Mouse (Mus musculus) midbrain, embryonic 15.5 days (tissue): ENCODE results near the gene Pds5b. TPM values are rescaled to one million over a fixed set of nuclear protein-coding genes. Genes with fewer than 3 reads are reported as not detected.
"Not testable (repeated sequence)": the region's sequence is repeated elsewhere in the genome, so short reads cannot be mapped to it uniquely, and the experiment has no call there.

Source experiments
- ATAC-seq: fragments of 200-750 bp; cut with Nextera tagmentation; replicated peaks from 2 replicates; pipeline ENCODE4 v1.8.0; 2017; ENCODE audit warnings: moderate TSS enrichment
- H3K27ac ChIP-seq: fragments of 300-500 bp; sonication (generic); 2 replicates; pipeline ENCODE4 v1.5.1; 2015; ENCODE audit warnings: mild to moderate bottlenecking, inconsistent platforms
- H3K27me3 ChIP-seq: fragments of 300-500 bp; sonication (generic); replicated peaks from 2 replicates; pipeline ENCODE4 v1.6.1; 2015; ENCODE audit warnings: inconsistent platforms
- H3K36me3 ChIP-seq: fragments of 300-500 bp; sonication (generic); replicated peaks from 2 replicates; pipeline ENCODE4 v1.6.1; 2015; ENCODE audit warnings: inconsistent platforms
- H3K4me1 ChIP-seq: fragments of 300-500 bp; sonication (generic); 2 replicates; pipeline ENCODE4 v1.6.1; 2015; ENCODE audit warnings: inconsistent platforms
- H3K4me2 ChIP-seq: fragments of 300-500 bp; sonication (generic); 2 replicates; pipeline ENCODE4 v1.6.1; 2015; ENCODE audit warnings: inconsistent platforms, mild to moderate bottlenecking, moderate library complexity
- H3K4me3 ChIP-seq: fragments of 300-500 bp; sonication (generic); 2 replicates; pipeline ENCODE4 v1.5.1; 2015; ENCODE audit warnings: mild to moderate bottlenecking, inconsistent platforms
- H3K9ac ChIP-seq: fragments of 300-500 bp; sonication (generic); 2 replicates; pipeline ENCODE4 v1.6.1; 2015; ENCODE audit warnings: mild to moderate bottlenecking, inconsistent platforms
- H3K9me3 ChIP-seq: fragments of 300-500 bp; sonication (generic); 2 replicates; pipeline ENCODE4 v1.6.1; 2016; ENCODE audit warnings: inconsistent platforms
- WGBS: fragments of 180-500 bp; shearing (Covaris S2); methylation state at CpG from one replicate; pipeline ENCODE4 v1.1.7; 2015; ENCODE audit warnings: mixed read lengths; 5-methylcytosine and 5-hydroxymethylcytosine counted together
- polyA plus RNA-seq: library from polyadenylated mRNA; unstranded; fragments of >200 nt; fragmentation: Nextera tagmentation; extraction: Ambion mirVana; gene quantifications from 2 replicates; pipeline ENCODE4 v1.2.1, GENCODE M21; 2015

The Pds5b gene
- polyA plus RNA-seq, 1 experiment from 2014 or later, result 32.5 TPM

DNA sequence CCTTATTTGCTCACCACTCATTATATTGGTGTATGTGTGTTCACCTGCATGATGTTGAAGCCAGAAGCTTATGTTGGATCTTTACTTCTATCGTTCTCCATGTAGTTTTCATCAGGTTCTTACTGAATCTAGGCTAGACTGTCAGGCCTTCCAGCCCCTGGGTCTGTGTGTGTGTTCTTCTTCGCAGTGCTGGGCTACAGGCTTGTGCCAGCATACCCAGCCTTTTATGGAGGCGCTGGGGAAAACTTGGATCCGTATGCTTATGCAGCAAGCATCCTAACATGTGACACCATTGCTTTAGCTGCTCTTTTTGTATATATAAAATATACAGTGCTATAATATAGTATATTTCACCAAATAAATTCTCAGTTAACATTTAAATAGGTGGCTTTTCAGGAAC lies 38.0 kb downstream of the Pds5b start:
- Histone ChIP-seq H3K9me3 (no peaks in the 10 kb centered on the region), H3K4me1 (0 out of 2 replicates have a peak, but pooled peaks cover 2% of the 10 kb centered on the region), H3K4me3 (no peak overlapping the region), H3K27me3 (no peaks in the 10 kb centered on the region), H3K4me2 (no peak overlapping the region), H3K36me3 (no peaks in the 10 kb centered on the region), H3K9ac (no peak overlapping the region), H3K27ac (no peak overlapping the region)
- no peak for ATAC-seq
- WGBS, result 96% methylated on average over 4 of the region's 4 CpGs

DNA sequence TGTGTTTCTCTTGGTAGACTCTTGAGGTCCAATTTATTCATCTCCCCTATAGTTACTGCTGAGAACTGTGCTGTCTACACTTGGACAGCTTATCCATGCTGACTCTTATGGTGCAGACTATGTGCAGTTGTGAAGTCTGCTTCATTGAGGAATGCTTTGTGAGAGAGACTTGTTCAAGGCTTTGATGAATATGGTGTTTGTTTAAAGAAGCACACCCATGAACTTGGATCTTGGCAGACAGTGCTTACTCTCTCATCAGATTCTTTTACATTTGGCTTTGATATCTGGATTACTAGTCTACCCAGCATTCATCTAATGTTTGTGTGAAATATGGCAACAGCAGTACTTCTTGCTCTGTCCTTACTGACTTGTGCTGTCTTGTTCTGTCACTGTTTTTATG lies 39.9 kb downstream of the Pds5b start:
- H3K9ac ChIP-seq, result no peak overlapping the region
- H3K27ac ChIP-seq, result no peak overlapping the region
- H3K4me2 ChIP-seq, result no peak overlapping the region
- ATAC-seq, result no peak
- H3K27me3 ChIP-seq, result no peaks in the 10 kb centered on the region
- 0 out of 2 replicates have a peak, but pooled peaks cover 2% of the 10 kb centered on the region for H3K4me1 ChIP-seq
- H3K36me3 ChIP-seq, result no peaks in the 10 kb centered on the region
- no peak overlapping the region for H3K4me3 ChIP-seq
- H3K9me3 ChIP-seq, result no peaks in the 10 kb centered on the region

- Histone ChIP-seq H3K27me3 (no peaks in the 10 kb centered on the region), H3K9ac (no peak overlapping the region), H3K4me1 (0 out of 2 replicates have a peak, but pooled peaks cover 2% of the 10 kb centered on the region), H3K4me3 (no peak overlapping the region), H3K27ac (no peak overlapping the region), H3K36me3 (0 out of 2 replicates have a peak, but pooled peaks cover 3% of the 10 kb centered on the region), H3K9me3 (no peaks in the 10 kb centered on the region), H3K4me2 (no peak overlapping the region)
- peak; percentile 69; the same call in 1 of the 2 replicates for ATAC-seq
- 5% methylated on average over 4 of the region's 4 CpGs for WGBS
Observed at GRCm38 (mm10) chr5:150717775-150718174, 44.2 kb downstream of the Pds5b start.

DNA sequence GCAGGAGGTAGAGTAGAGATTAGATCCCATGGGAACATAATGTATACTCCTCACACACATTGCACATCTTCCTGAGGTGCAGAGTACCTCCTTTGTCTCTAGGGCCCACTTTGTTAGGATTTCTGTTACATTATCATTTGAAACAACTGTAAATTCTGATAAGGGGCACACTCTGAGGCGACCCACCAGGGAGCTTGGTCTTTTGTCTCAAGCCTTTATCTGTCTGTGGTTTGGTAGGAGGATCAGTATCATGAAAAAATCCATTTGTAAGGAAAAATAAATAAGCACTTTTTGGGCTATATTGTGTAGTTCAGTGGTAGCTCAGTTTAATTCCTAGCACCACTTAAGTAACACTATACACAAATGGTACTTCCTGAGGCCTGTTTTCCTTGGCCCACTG lies 51.1 kb downstream of the Pds5b start:
- Histone ChIP-seq H3K27me3 (no peaks in the 10 kb centered on the region), H3K4me2 (no peak overlapping the region), H3K4me1 (no peaks in the 10 kb centered on the region), H3K9me3 (no peaks in the 10 kb centered on the region), H3K4me3 (no peak overlapping the region), H3K9ac (no peak overlapping the region), H3K36me3 (peaks cover 8% of the 10 kb centered on the region; the same call in 1 of the 2 replicates), H3K27ac (no peak overlapping the region)
- no peak for ATAC-seq
- 82% methylated on average over 1 of the region's 1 CpGs for WGBS

GRCm38 (mm10) chr5:150737028-150737427 lies 63.5 kb downstream of the Pds5b start:
- 93% methylated on average over 3 of the region's 3 CpGs for WGBS
- not testable (repeated sequence) for H3K4me1 ChIP-seq, H3K9me3 ChIP-seq, H3K9ac ChIP-seq, ATAC-seq, H3K27me3 ChIP-seq, H3K4me3 ChIP-seq, H3K4me2 ChIP-seq, H3K27ac ChIP-seq, H3K36me3 ChIP-seq

- Histone ChIP-seq H3K9me3 (no peaks in the 10 kb centered on the region), H3K4me3 (no peak overlapping the region), H3K27ac (no peak overlapping the region), H3K9ac (no peak overlapping the region), H3K4me2 (no peak overlapping the region), H3K36me3 (no peaks in the 10 kb centered on the region; the same call in 1 of the 2 replicates), H3K27me3 (no peaks in the 10 kb centered on the region), H3K4me1 (no peaks in the 10 kb centered on the region)
- no peak for ATAC-seq
- WGBS, result 89% methylated on average over 7 of the region's 7 CpGs
Observed at GRCm38 (mm10) chr5:150739311-150739710, 65.8 kb downstream of the Pds5b start.

DNA sequence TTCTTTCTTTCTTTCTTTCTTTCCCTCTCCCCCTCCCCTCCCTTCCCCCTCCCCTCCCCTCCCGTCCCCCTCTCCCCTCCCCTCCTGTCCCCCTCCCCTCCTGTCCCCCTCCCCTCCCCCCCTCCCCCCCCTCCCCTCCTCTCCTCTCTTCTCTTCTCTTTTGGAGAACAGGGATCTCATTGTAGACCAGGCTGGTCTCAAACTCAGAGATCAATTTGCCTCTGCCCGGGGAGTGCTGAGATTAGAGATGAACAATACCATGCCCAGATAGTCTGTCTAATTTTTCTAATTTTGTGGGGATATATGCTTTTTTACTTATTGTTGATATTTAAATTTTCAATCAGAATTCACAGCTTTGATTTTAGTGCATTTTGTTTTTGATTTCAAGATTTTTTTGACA lies 67.1 kb downstream of the Pds5b start:
- Histone ChIP-seq H3K9me3 (no peaks in the 10 kb centered on the region), H3K4me3 (no peak overlapping the region), H3K4me1 (no peaks in the 10 kb centered on the region), H3K27ac (no peak overlapping the region), H3K36me3 (no peaks in the 10 kb centered on the region; the same call in 1 of the 2 replicates), H3K4me2 (no peak overlapping the region), H3K27me3 (no peaks in the 10 kb centered on the region), H3K9ac (no peak overlapping the region)
- 21% methylated on average over 1 of the region's 2 CpGs for WGBS
- no peak for ATAC-seq

DNA sequence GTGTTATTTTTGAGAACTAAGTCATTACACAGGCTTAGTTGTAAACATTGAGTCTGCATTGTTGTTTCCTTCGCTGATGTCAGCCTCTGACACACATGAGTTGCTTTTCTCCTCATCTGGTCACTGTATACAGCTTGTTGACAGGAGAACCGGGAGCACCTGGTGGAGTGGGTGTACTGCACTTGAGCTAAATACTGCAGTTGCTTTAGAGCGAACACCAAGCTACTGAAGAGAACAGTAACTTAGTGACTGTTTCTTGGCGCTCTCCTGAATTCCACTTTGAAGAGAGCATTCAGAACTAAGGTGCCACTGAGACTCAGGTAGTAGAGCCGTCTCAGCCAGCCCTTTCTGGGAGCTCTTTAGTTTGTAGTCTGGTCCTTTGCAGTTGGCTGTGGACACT lies 83.1 kb downstream of the Pds5b start:
- Histone ChIP-seq H3K9ac (no peak overlapping the region), H3K4me2 (no peak overlapping the region), H3K4me3 (no peak overlapping the region), H3K36me3 (peaks cover 15% of the 10 kb centered on the region; the same call in 1 of the 2 replicates), H3K4me1 (no peaks in the 10 kb centered on the region), H3K9me3 (no peaks in the 10 kb centered on the region), H3K27ac (no peak overlapping the region), H3K27me3 (no peaks in the 10 kb centered on the region)
- WGBS, result 94% methylated on average over 5 of the region's 5 CpGs
- no peak for ATAC-seq

GRCm38 (mm10) chr5:150772403-150772802 lies 98.9 kb downstream of the Pds5b start:
- no peaks in the 10 kb centered on the region for H3K4me1 ChIP-seq
- no peaks in the 10 kb centered on the region for H3K36me3 ChIP-seq
- no peak overlapping the region for H3K9ac ChIP-seq
- no peaks in the 10 kb centered on the region for H3K9me3 ChIP-seq
- H3K27me3 ChIP-seq, result no peaks in the 10 kb centered on the region
- H3K4me3 ChIP-seq, result no peak overlapping the region
- H3K4me2 ChIP-seq, result no peak overlapping the region
- H3K27ac ChIP-seq, result no peak overlapping the region
- ATAC-seq, result no peak
- 31% methylated on average over 5 of the region's 5 CpGs for WGBS

GRCm38 (mm10) chr5:150773083-150773482 lies 99.5 kb downstream of the Pds5b start:
- no peak overlapping the region for H3K4me2 ChIP-seq
- no peaks in the 10 kb centered on the region for H3K36me3 ChIP-seq
- no peak overlapping the region for H3K27ac ChIP-seq
- H3K9me3 ChIP-seq, result no peaks in the 10 kb centered on the region
- no peak for ATAC-seq
- no peaks in the 10 kb centered on the region for H3K4me1 ChIP-seq
- H3K27me3 ChIP-seq, result no peaks in the 10 kb centered on the region
- no peak overlapping the region for H3K4me3 ChIP-seq
- H3K9ac ChIP-seq, result no peak overlapping the region

DNA sequence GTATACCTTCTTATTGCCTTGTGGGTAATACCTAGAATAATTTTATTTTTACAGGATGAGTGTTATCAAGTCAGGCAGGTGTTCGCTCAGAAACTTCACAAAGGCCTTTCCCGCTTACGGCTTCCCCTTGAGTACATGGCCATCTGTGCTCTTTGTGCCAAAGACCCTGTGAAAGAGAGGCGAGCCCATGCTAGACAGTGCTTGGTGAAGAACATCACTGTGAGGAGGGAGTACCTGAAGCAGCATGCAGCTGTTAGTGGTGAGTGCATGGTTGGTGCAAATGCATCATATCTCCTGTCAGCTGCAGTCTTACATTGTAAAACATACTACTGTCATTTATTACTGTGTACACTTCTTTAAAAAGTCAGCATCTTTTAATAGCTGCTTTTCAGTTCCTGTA lies 114.7 kb downstream of the Pds5b start:
- Histone ChIP-seq H3K4me3 (no peak overlapping the region), H3K9ac (no peak overlapping the region), H3K36me3 (peaks cover 13% of the 10 kb centered on the region), H3K4me2 (no peak overlapping the region), H3K27me3 (no peaks in the 10 kb centered on the region), H3K9me3 (no peaks in the 10 kb centered on the region), H3K27ac (no peak overlapping the region), H3K4me1 (no peaks in the 10 kb centered on the region)
- ATAC-seq, result no peak
- 90% methylated on average over 4 of the region's 4 CpGs for WGBS

DNA sequence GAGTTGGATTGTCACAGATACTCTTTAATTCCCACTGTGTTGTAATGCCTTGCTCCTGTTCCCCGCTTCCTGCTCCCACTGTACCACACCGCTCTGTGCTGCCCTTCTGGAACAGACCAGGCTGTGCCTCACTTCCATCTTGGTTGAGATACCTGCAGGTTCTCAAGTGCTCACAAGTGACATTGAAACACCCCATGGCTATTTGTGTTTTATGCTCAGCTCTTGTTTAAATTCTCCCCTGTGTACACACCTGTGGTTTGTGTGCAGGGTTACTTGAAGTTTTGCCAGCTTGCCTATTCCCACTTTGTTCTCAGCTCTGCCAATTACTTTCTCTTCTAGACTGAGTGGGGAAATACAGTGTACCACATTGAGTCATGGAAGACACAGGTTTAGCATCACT lies 115.5 kb downstream of the Pds5b start:
- 100% methylated on average over 2 of the region's 2 CpGs for WGBS

DNA sequence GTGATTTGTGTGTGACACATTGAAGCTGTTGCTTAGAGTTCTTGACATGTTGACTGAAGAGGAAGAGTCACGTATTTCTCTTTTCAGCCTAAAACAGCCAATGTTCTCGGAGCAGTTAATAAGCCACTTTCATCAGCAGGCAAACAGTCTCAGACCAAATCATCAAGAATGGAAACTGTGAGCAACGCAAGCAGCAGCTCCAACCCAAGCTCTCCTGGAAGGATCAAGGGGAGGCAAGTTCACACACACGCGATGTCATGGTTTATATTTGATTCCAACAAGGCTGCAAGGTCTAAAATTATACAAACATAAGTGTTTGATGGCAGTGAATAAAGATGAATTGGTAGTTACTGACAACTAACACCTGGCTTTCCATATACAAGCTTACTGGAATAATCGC lies 120.6 kb downstream of the Pds5b start:
- H3K36me3 ChIP-seq, result peaks cover 9% of the 10 kb centered on the region
- WGBS, result 93% methylated on average over 6 of the region's 6 CpGs
- no peaks in the 10 kb centered on the region for H3K9me3 ChIP-seq
- H3K4me2 ChIP-seq, result no peak overlapping the region
- no peaks in the 10 kb centered on the region for H3K27me3 ChIP-seq
- no peak for ATAC-seq
- H3K4me3 ChIP-seq, result no peak overlapping the region
- H3K4me1 ChIP-seq, result no peaks in the 10 kb centered on the region
- no peak overlapping the region for H3K27ac ChIP-seq
- H3K9ac ChIP-seq, result no peak overlapping the region

More for the DNA sequence above, 115.5 kb downstream of the Pds5b start:
- ATAC-seq, result no peak
- Histone ChIP-seq H3K4me2 (no peak overlapping the region), H3K9ac (no peak overlapping the region), H3K27me3 (no peaks in the 10 kb centered on the region), H3K4me3 (no peak overlapping the region), H3K27ac (no peak overlapping the region), H3K36me3 (peaks cover 6% of the 10 kb centered on the region; the same call in 1 of the 2 replicates), H3K9me3 (no peaks in the 10 kb centered on the region), H3K4me1 (no peaks in the 10 kb centered on the region)
